Mouse (Mus musculus): Measurements from ENCODE around the gene Slc22a4. TPM values are rescaled to one million over a fixed set of nuclear protein-coding genes. Genes with fewer than 3 reads are reported as not detected.
"Not testable (repeated sequence)": the region's sequence is repeated elsewhere in the genome, so short reads cannot be mapped to it uniquely, and the experiment has no call there.

Slc22a4 gene
- total and polyA plus RNA-seq, 3 experiments = 5.1 to 5.6 (median 5.5) TPM

DNA sequence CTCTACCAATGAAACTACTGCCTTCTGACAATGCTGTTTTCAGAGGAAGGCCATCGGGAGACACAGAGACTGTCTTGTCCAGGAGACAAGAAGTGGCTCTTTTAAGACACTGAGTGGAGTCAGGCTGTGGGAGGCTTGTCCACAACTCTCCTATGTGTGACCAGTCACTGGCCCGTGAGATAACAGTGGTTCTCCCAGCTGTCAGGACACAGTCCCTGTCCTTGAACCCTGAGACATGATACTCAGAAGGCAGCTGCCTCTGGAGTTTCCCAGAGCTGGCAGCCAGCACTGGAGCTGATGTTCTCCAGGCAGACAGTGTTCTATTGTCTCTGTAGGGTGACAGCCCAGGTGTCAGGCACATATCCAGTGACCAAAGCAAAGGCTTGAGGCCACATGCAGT lies 30.2 kb downstream of the Slc22a4 start:
- Histone ChIP-seq H3K4me3 (no peak overlapping the region), H3K27ac (no peak overlapping the region), H3K4me1 (ENCODE audit: control insufficient read depth, insufficient read depth, low read length) (no peaks in the 10 kb centered on the region), H3K9ac (ENCODE audit: low read depth, low read length) (no peak overlapping the region), H3K36me3 (ENCODE audit: control insufficient read depth, insufficient read depth, low read length) (no peaks in the 10 kb centered on the region), H3K79me2 (replicated peaks; ENCODE audit: control insufficient read depth, insufficient read depth, low read length) (no peaks in the 10 kb centered on the region), H3K27me3 (ENCODE audit: control insufficient read depth, insufficient read depth, low read length) (no peaks in the 10 kb centered on the region)
- intact Hi-C loops (cut with DNase I) = no loop called here
- DNase-seq = no peak
- 45% methylated on average over 2 of the region's 2 CpGs for WGBS
- TF ChIP-seq CTCF (IDR thresholded peaks at IDR 0.05) (no peak), EP300 (IDR thresholded peaks at IDR 0.05; ENCODE audit: insufficient read depth, low read depth, low read length) (no peak), POLR2A (IDR thresholded peaks at IDR 0.05; ENCODE audit: insufficient read depth, low read depth, low read length) (no peak)

DNA sequence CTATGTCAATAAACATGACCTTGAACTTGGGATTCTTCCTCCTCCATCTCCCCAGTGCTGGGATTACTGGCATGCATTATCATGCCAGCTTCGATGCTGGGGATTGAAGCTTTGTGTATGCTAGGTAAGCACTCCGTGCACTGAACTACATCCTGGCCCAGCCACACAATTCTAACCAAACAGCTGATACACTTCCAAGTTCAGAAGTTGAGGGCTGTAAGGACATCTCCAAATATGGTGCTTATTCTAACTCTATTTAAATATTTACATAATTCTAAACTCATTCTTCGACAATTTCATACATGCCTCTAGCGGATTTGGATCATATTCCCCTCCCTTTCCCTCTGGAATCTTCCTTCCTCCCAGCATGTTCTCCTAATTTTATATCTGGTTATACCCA lies 35.6 kb downstream of the Slc22a4 start:
- no peak overlapping the region for H3K4me3 ChIP-seq

DNA sequence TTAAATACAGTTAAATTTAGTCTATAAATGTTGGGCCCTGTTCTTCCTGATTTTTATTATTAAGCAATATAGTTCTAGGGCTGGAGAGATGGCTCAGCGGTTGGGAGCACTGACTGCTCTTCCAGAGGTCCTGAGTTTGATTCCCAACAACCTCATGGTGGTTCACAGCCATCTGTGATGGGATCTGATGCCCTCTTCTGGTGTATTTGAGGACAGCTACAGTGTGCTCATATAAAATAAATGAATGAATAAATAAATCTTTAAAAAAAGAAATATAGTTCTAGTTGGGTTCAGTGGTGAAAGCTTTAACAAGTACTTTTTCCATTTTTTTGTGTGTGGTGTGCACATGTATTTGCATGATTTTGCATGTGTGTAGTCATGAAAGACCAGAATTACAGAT lies 38.7 kb downstream of the Slc22a4 start:
- intact Hi-C loops (cut with DNase I) = loop anchor here (1.0 kb wide), 1 partner anchor 58 kb away; no protein-coding TSS in a partner anchor
- no peaks in the 10 kb centered on the region for H3K4me1 ChIP-seq (ENCODE audit: control insufficient read depth, insufficient read depth, low read length)
- DNase-seq = no peak

More for the DNA sequence above, 35.6 kb downstream of the Slc22a4 start:
- TF ChIP-seq POLR2A (IDR thresholded peaks at IDR 0.05; ENCODE audit: insufficient read depth, low read depth, low read length) = no peak
- no peak for TF ChIP-seq EP300 (IDR thresholded peaks at IDR 0.05; ENCODE audit: insufficient read depth, low read depth, low read length)
- TF ChIP-seq CTCF (IDR thresholded peaks at IDR 0.05) = no peak
- no peaks in the 10 kb centered on the region for H3K36me3 ChIP-seq (ENCODE audit: control insufficient read depth, insufficient read depth, low read length)
- no peaks in the 10 kb centered on the region for H3K4me1 ChIP-seq (ENCODE audit: control insufficient read depth, insufficient read depth, low read length)
- H3K9ac ChIP-seq (ENCODE audit: low read depth, low read length) = no peak overlapping the region
- H3K27me3 ChIP-seq (ENCODE audit: control insufficient read depth, insufficient read depth, low read length) = no peaks in the 10 kb centered on the region
- intact Hi-C loops (cut with DNase I) = no loop called here
- no peak overlapping the region for H3K27ac ChIP-seq
- no peak for DNase-seq
- WGBS = 65% methylated on average over 4 of the region's 4 CpGs
- H3K79me2 ChIP-seq (replicated peaks; ENCODE audit: control insufficient read depth, insufficient read depth, low read length) = no peaks in the 10 kb centered on the region

DNA sequence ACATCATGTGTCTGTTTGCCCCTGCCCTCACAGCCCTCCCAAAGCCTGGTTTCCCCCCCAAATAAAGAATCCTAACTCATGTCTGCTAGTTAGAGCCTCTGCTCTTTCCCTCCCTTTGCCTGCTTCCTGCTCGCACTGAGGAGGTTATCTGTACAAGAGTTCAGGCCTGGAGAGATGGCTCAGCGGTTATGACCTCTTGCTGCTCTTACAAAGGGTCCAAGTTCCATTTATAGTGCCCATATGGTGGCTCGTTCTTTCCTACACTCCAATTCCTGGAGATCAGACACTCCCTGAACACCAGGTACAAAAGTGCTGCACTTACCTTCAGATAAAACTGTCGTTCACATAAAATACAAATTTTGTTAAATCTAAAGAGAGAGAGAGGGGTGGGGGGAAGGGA lies 39.8 kb downstream of the Slc22a4 start:
- Histone ChIP-seq H3K36me3 (ENCODE audit: control insufficient read depth, insufficient read depth, low read length) (no peaks in the 10 kb centered on the region), H3K4me1 (ENCODE audit: control insufficient read depth, insufficient read depth, low read length) (no peaks in the 10 kb centered on the region), H3K4me3 (no peak overlapping the region), H3K79me2 (replicated peaks; ENCODE audit: control insufficient read depth, insufficient read depth, low read length) (no peaks in the 10 kb centered on the region), H3K27me3 (ENCODE audit: control insufficient read depth, insufficient read depth, low read length) (no peaks in the 10 kb centered on the region), H3K9ac (ENCODE audit: low read depth, low read length) (no peak overlapping the region), H3K27ac (no peak overlapping the region)
- no peak for DNase-seq
- intact Hi-C loops (cut with DNase I) = no loop called here
- TF ChIP-seq EP300 (IDR thresholded peaks at IDR 0.05; ENCODE audit: insufficient read depth, low read depth, low read length) = no peak
- TF ChIP-seq CTCF (IDR thresholded peaks at IDR 0.05) = no peak
- TF ChIP-seq POLR2A (IDR thresholded peaks at IDR 0.05; ENCODE audit: insufficient read depth, low read depth, low read length) = no peak
- WGBS = 45% methylated on average over 4 of the region's 4 CpGs

More for the DNA sequence above, 38.7 kb downstream of the Slc22a4 start:
- no peaks in the 10 kb centered on the region for H3K27me3 ChIP-seq (ENCODE audit: control insufficient read depth, insufficient read depth, low read length)
- H3K9ac ChIP-seq (ENCODE audit: low read depth, low read length) = no peak overlapping the region
- TF ChIP-seq CTCF (IDR thresholded peaks at IDR 0.05) (peak; percentile 57), POLR2A (IDR thresholded peaks at IDR 0.05; ENCODE audit: insufficient read depth, low read depth, low read length) (no peak), EP300 (IDR thresholded peaks at IDR 0.05; ENCODE audit: insufficient read depth, low read depth, low read length) (no peak)
- 60% methylated on average over 1 of the region's 1 CpGs for WGBS
- H3K36me3 ChIP-seq (ENCODE audit: control insufficient read depth, insufficient read depth, low read length) = no peaks in the 10 kb centered on the region
- no peak overlapping the region for H3K27ac ChIP-seq
- no peaks in the 10 kb centered on the region for H3K79me2 ChIP-seq (replicated peaks; ENCODE audit: control insufficient read depth, insufficient read depth, low read length)
- H3K4me3 ChIP-seq = no peak overlapping the region

DNA sequence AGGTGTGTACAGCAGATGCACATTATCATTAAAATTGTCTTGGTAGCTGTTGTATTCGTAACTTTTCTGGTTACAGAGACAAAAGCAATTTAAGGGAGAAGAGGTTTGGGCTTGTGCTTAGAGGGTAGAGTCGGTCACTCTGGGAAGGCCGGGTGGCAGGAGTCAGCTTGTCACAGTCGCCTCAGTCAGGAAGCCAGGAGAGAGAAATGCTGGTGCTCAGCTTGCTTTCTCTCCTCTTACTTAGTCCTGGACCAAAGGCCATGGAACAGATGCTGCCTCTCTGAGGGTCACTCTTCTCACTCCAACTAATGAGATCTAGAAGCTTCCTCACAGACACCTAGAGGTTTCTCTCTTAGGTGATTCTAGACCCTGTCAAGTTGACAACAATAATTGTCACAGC lies 46.5 kb downstream of the Slc22a4 start:
- Histone ChIP-seq H3K27ac (no peak overlapping the region), H3K79me2 (replicated peaks; ENCODE audit: control insufficient read depth, insufficient read depth, low read length) (no peaks in the 10 kb centered on the region), H3K9ac (ENCODE audit: low read depth, low read length) (no peak overlapping the region), H3K4me3 (no peak overlapping the region), H3K27me3 (ENCODE audit: control insufficient read depth, insufficient read depth, low read length) (no peaks in the 10 kb centered on the region), H3K36me3 (ENCODE audit: control insufficient read depth, insufficient read depth, low read length) (no peaks in the 10 kb centered on the region), H3K4me1 (ENCODE audit: control insufficient read depth, insufficient read depth, low read length) (peaks cover 1% of the 10 kb centered on the region)
- intact Hi-C loops (cut with DNase I) = no loop called here
- no peak for DNase-seq
- TF ChIP-seq EP300 (IDR thresholded peaks at IDR 0.05; ENCODE audit: insufficient read depth, low read depth, low read length) (no peak), CTCF (IDR thresholded peaks at IDR 0.05) (no peak), POLR2A (IDR thresholded peaks at IDR 0.05; ENCODE audit: insufficient read depth, low read depth, low read length) (no peak)
- WGBS = 91% methylated on average over 4 of the region's 4 CpGs

DNA sequence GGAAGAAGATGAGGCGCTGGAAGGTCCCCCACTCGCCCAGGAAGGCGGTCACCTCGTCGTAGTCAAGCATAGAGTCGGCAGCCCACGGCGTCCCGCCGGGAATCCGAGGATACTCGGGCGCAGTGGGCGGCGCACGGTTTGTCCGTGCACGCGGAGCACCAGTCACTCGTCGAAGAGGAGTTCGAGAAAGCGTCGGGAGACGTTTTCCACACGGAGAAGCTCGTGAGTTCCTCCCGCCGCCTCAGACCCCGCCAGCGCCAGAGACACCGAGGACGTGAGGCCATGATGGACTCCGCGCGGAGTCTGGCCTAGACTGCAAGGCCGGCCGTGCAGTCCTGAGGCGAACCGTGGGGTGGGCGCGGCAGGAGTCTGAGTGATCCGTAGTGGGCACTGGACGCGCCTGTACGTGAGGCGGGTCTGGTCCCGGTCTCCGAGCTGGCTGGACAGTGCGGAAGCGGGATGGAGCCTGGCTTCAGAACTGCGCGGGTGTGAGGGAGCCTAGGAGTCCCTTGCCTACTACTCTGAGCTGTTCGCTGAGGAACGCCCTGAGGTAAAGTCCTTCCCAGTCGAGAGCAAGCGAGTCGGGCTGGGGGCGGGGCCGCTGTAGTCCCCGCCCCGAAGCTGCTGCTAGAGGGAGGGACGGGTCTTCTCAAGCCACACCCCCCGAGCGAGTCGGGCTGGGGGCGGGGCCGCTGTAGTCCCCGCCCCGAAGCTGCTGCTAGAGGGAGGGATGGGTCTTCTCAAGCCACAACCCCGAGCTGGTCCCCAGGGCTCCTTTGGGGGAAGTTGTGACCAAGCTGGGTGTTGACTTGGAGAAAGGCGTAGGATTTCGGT lies 47.9 kb downstream of the Slc22a4 start, which contains the start of gene Slc22a21:
Gene Slc22a21, minus strand, starts transcription at position 545 of the 834 bp plus-strand sequence.
- TF ChIP-seq EP300 (IDR thresholded peaks at IDR 0.05; ENCODE audit: insufficient read depth, low read depth, low read length) (no peak), POLR2A (IDR thresholded peaks at IDR 0.05; ENCODE audit: insufficient read depth, low read depth, low read length) (peak; percentile 71)
- WGBS = 3% methylated on average over 73 of the region's 73 CpGs
- no peaks in the 10 kb centered on the region for H3K36me3 ChIP-seq (ENCODE audit: control insufficient read depth, insufficient read depth, low read length)
- H3K4me1 ChIP-seq (ENCODE audit: control insufficient read depth, insufficient read depth, low read length) = peaks cover 1% of the 10 kb centered on the region
- intact Hi-C loops (cut with DNase I) = no loop called here
- H3K79me2 ChIP-seq (replicated peaks; ENCODE audit: control insufficient read depth, insufficient read depth, low read length) = no peaks in the 10 kb centered on the region
- peak within 1 kb of the TSS; percentile 30; the same call in 1 of the 2 replicates for H3K27ac ChIP-seq
- H3K9ac ChIP-seq (ENCODE audit: low read depth, low read length) = peak within 1 kb of the TSS; percentile 68
- peak; percentile 75 to 78 for DNase-seq
- H3K27me3 ChIP-seq (ENCODE audit: control insufficient read depth, insufficient read depth, low read length) = no peaks in the 10 kb centered on the region
- H3K4me3 ChIP-seq = peak within 1 kb of the TSS; percentile 64

DNA sequence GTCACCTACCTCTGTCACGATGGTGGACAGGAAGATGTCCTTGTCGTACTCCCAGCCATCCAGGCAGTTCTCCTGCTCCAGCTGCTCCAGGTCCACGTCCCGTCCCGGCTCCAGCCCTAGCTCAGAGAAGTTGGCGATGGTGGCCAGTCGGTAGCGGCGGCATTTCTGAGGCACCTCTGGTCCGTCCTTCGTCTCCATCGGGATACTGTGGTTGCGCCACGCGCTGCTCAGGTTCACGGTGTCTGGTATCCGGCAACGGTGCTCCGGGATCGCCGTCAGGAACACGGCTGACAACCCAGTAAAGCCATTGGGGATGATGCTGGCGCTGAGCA lies 48.5 kb downstream of the Slc22a4 start:
- peak overlapping the region; percentile 68 for H3K9ac ChIP-seq (ENCODE audit: low read depth, low read length)
- DNase-seq; H3K27me3 ChIP-seq (ENCODE audit: control insufficient read depth, insufficient read depth, low read length); H3K36me3 ChIP-seq (ENCODE audit: control insufficient read depth, insufficient read depth, low read length); H3K79me2 ChIP-seq (replicated peaks; ENCODE audit: control insufficient read depth, insufficient read depth, low read length); intact Hi-C loops (cut with DNase I); H3K4me1 ChIP-seq (ENCODE audit: control insufficient read depth, insufficient read depth, low read length): not testable (repeated sequence)
- H3K27ac ChIP-seq = 0 out of 2 replicates have a peak overlapping the region, but pooled peaks have one; percentile 30
- WGBS = under 1% methylated on average over 23 of the region's 23 CpGs
- peak overlapping the region; percentile 64 for H3K4me3 ChIP-seq
